Mouse (Mus musculus): ENCODE data around the gene Gtf2i.

Gtf2i gene

DNA sequence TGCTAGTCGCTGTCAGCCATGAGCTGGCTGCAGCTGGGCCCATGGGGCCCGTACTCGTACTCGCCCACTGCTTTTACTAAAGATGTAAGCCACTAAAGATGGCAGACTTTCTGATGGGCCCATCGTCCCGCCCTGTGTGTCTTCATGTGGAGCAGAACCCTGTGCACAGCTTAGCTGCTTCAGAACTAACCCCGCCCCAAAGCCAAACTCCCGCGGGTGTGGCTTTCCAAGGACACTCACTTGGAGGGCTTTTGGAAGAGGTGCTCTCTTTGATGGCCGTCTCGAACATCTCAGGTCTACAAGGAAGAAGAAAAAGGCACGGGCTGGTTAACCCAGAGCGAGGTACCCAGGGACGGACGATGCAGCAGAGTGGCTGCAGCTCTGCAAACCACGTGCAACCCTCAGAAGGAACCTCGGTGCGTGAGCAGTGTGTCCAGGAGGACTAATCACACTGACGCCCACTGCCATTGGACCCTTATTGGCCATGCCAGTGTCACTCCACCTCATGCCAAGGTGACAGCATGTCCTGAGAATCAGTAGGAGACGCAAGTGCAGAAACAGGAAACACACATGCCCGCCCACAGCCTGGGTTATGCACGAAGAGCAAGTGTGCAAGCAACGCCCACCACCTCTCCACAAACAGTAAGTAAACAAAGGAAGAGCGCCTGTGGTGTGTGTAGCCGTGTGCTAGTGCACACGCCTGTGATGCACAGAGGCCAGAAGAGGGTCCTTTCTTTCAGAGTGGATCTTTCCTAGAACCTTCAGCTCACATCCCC, 70.7 kb downstream of the Gtf2i start:
- DNase-seq (ENCODE audit: low spot score in 2 of 2), result no peak

- no peak for DNase-seq (ENCODE audit: low spot score in 2 of 2)
Observed at GRCm38 (mm10) chr5:134241831-134242230, 72.7 kb downstream of the Gtf2i start.

DNA sequence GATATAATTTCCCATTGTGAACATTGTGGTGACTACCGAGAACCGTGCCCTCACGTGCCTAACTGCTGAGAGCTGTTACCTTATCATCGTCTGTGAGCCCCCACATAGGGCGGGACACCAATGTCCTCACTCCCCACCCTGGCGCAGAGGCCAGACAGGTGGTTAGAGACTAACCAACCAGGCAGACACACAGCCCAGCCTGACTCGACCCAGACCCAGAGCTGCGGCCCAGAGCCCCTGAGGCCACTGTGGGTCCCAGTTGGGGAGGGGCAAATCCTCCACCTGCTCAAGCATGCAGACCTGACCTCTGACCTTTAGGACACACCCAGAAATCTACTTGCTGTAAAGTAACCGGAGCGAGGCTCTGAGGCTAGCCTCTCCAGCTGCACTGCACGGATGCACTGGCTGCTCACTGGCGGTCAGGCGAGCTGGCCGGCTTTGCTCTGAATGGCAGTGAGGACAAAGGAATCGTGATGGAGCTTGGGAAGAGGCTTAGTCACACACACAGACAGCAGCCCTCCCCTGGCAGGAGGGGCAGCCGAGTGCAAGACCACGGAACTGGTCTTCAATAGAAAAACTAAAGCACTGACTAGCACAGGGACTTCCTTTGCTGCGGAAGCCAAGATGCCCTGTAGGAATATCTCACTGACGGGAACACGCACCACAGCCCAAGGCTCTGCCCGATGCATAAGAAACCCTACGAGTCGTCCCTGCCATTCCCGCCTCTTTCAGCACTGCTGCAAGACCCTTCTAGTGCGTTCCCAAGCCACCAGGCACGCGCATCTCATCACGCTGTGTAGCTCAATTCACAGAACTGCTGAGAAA, 76.4 kb downstream of the Gtf2i start:
- DNase-seq (ENCODE audit: low spot score in 2 of 2), result no peak

DNA sequence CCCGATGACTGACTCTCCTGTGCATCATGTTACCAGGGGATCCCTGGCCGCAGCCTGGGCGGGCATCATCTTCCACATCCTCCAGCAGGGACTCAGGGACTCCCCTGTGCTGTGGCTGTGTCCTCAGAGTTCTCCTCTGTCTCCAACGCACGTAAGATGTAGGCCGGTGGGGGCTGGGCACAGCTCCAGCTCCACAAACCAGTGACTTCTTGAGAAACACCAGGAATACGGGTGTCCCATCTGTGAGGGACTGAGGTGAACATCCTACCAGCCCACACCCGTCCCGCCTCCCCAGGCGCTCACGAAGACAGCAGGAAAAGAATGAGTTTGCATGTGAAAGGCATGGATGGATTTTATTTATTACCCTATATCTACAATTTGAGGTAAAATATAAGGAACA, 77.1 kb downstream of the Gtf2i start:
- no peak for DNase-seq (ENCODE audit: low spot score in 2 of 2)

GRCm38 (mm10) chr5:134236796-134237195, 77.8 kb downstream of the Gtf2i start:
- DNase-seq (ENCODE audit: low spot score in 2 of 2), result no peak

- no peak for DNase-seq (ENCODE audit: low spot score in 2 of 2)
Observed at GRCm38 (mm10) chr5:134236241-134236640, 78.3 kb downstream of the Gtf2i start.

DNA sequence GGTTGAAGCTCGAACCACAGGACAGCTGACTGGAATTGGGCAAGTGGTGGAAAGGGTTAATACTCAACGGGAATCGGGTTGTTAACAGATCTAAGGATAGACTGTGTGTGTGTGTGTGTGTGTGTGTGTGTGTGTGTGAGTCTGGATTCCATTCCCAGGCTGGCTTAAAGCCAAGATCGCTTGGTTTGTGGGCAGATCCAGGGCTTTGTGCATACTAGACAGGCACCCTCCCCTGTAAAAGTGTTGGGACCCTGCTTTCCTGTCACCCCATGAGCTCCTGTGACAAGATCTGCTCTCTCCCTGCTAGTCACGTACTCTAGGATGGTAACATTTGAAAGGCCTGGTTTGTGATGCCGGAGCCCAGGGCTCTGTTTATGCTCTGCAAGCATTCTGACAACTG, 79.4 kb downstream of the Gtf2i start:
- DNase-seq (ENCODE audit: low spot score in 2 of 2), result no peak

DNA sequence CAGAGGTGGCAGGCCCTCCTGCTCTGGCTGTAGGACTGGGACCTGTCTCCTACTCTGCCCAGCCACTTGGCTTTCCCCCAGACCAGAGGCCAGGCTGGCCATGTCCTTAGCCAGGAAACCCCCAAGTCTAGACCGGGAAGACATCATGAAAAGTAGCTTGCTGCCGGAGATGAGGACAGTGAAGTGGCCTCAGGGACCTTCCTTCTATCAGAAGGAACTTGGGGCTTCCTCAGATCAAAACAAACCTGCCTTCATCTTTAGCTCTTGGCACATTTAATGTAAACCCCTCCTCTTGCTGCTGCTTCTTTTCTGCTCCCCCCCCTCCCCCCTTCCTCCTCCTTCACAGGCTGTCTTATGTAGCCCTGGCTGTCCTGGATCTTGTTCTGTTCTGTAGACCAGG, 80.4 kb downstream of the Gtf2i start:
- no peak for DNase-seq (ENCODE audit: low spot score in 2 of 2)

DNA sequence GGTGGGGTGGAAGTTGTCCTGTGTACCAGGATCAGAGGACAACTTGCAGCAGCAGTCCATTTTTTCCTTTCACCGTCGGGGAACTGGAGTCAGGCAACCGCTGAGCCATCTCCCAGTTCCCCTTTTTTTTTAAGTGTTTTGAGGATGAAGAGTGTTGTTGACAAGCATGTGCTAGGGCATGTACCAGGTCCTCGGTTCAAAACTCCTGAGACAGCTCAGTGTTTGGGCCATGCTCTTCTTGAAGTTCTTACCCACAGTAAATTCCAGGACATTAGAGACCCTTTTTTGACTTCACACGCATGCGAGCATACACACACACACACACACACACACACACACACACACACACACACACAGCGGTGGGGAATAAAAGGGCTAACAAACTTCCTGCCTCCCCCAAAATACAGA, 81.3 kb downstream of the Gtf2i start:
- DNase-seq (ENCODE audit: low spot score in 2 of 2), result no peak

- no peak for DNase-seq (ENCODE audit: low spot score in 2 of 2)
Observed at GRCm38 (mm10) chr5:134232568-134232967, 82.0 kb downstream of the Gtf2i start.

GRCm38 (mm10) chr5:134232111-134232510, 82.4 kb downstream of the Gtf2i start:
- DNase-seq (ENCODE audit: low spot score in 2 of 2), result no peak

DNA sequence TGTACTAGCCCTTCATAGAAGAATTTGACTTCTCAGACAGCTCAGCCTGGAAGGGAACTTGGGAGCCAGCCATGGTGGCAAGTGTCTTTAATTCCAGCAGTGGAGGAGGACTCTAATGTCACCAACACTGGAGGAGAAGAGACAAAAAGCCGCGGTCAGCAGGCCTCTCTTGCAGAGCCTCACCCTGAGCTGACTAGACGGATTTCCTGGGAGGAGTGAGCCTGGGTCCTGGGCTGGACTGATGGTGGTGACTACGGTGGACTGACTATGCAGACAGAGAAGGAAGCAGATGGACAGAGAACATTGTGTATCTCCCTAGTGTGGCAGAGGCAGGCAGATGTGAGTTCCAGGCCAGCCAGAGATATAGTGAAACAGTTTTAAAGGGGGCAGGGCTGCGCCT, 83.2 kb downstream of the Gtf2i start:
- no peak for DNase-seq (ENCODE audit: low spot score in 2 of 2)

DNA sequence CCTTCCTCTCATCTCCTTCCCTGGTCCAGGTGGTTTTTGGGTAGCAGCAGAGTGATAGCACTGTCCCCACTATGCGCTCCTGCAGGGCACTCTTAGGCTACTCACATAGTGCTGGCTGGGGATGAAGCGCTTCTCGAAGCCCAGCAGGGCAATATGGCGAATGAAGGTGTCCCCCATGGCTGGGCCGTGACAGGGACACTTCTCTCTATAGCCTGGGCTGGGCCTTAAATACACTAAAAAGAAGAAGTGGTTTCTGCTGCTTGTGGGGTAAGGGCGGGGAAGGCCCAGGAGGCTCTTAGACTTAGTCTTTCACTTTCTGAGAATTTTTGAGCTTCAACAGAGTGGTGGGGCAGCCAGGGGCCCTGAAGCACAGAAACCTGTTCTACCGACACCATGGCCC, 85.2 kb downstream of the Gtf2i start, which contains the start of gene Ncf1:
Gene Ncf1 (minus strand): TSS at position 235 of the 400 bp plus-strand sequence.
- no peak for DNase-seq (ENCODE audit: low spot score in 2 of 2)

GRCm38 (mm10) chr5:134228249-134228638, 86.3 kb downstream of the Gtf2i start:
- DNase-seq (ENCODE audit: low spot score in 2 of 2), result no peak

DNA sequence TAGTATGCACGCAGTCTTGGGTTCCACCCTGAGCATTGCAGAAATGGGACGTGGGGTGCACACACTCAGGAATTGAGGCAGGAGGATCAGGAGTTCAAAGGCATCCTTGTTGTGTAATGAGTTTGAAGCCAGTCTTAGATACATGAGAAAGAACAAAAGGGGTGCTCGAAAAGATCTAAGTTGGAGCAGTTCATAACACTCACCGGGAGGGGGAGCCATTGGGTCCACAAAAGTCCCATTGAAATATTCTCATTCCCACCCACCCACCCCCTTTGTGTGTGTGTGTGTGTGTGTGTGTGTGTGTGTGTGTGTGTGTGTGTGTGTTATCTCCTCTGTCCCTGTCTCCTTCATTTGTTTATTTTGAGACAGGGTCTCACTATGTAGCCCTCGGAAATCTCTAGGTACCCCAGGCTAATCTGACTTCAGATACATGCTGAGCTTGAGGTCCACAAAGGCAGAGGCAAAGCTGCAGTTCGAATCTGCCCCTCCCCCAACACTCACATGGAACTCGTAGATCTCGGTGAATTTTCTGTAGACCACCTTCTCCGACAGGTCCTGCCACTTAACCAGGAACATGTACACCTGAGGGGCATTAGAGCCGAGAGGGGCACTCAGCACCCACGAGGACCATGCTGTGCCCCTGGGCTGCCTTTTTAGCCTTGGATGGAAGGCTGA, 86.8 kb downstream of the Gtf2i start:
- no peak for DNase-seq (ENCODE audit: low spot score in 2 of 2)

- DNase-seq (ENCODE audit: low spot score in 2 of 2), result no peak
Observed at GRCm38 (mm10) chr5:134226946-134227345, 87.6 kb downstream of the Gtf2i start.

GRCm38 (mm10) chr5:134225110-134225901, 89.3 kb downstream of the Gtf2i start:
- DNase-seq (ENCODE audit: low spot score in 2 of 2), result no peak

GRCm38 (mm10) chr5:134221708-134222150, 92.8 kb downstream of the Gtf2i start:
- no peak for DNase-seq (ENCODE audit: low spot score in 2 of 2)

- DNase-seq (ENCODE audit: low spot score in 2 of 2), result no peak
Observed at GRCm38 (mm10) chr5:134221278-134221677, 93.3 kb downstream of the Gtf2i start.

- no peak for DNase-seq (ENCODE audit: low spot score in 2 of 2)
Observed at GRCm38 (mm10) chr5:134217900-134218299, 96.7 kb downstream of the Gtf2i start.

GRCm38 (mm10) chr5:134214021-134214806, 100.3 kb downstream of the Gtf2i start:
- no peak for DNase-seq (ENCODE audit: low spot score in 2 of 2)

Measured in urinary bladder, postnatal 4 days (tissue).